Mouse (Mus musculus) kidney, postnatal 0 days (tissue): Measurements from ENCODE around the gene Galnt11. TPM values are rescaled to one million over a fixed set of nuclear protein-coding genes. Genes with fewer than 3 reads are reported as not detected.

Experiments
- ATAC-seq: fragments of 200-750 bp; cut with Nextera tagmentation; replicated peaks from 2 replicates; pipeline ENCODE4 v1.8.0; 2017; ENCODE audit warnings: low read depth, moderate number of reproducible peaks, moderate TSS enrichment, moderate library complexity; ENCODE audit not compliant: low FRiP score
- DNase-seq: peaks from one replicate; pipeline ENCODE4 v3.0.0-alpha.2; 2016; ENCODE audit warnings: low spot score
- H3K27ac ChIP-seq: fragments of 300-500 bp; sonication (generic); 2 replicates; pipeline ENCODE4 v1.5.1; 2014; ENCODE audit warnings: mild to moderate bottlenecking
- H3K27me3 ChIP-seq: fragments of 300-500 bp; sonication (generic); 2 replicates; pipeline ENCODE4 v1.6.1; 2014; ENCODE audit warnings: low read length, mixed read lengths; ENCODE audit not compliant: insufficient read depth
- H3K36me3 ChIP-seq: fragments of 300-500 bp; sonication (generic); 2 replicates; pipeline ENCODE4 v1.6.1; 2014; ENCODE audit warnings: low read length, mixed read lengths; ENCODE audit not compliant: insufficient read depth
- H3K4me1 ChIP-seq: fragments of 300-500 bp; sonication (generic); replicated peaks from 2 replicates; pipeline ENCODE4 v1.6.1; 2014; ENCODE audit warnings: antibody characterized with exemption, low read length, mixed read lengths; ENCODE audit not compliant: insufficient read depth
- H3K4me2 ChIP-seq: fragments of 300-500 bp; sonication (generic); 2 replicates; pipeline ENCODE4 v1.6.1; 2014; ENCODE audit warnings: mild to moderate bottlenecking, low read length, moderate library complexity, mixed read lengths
- H3K4me3 ChIP-seq: fragments of 300-500 bp; sonication (generic); replicated peaks from 2 replicates; pipeline ENCODE4 v1.5.1; 2014; ENCODE audit warnings: low read depth, low read length
- H3K9ac ChIP-seq: fragments of 300-500 bp; sonication (generic); 2 replicates; pipeline ENCODE4 v1.6.1; 2014; ENCODE audit warnings: low read depth, low read length
- H3K9me3 ChIP-seq: fragments of 300-500 bp; sonication (generic); replicated peaks from 2 replicates; pipeline ENCODE4 v1.6.1; 2016; ENCODE audit warnings: low read length, inconsistent platforms, mixed read lengths
- CTCF ChIP-seq: IDR thresholded peaks from 2 replicates; pipeline ENCODE4 v1.5.1; 2016; ENCODE audit warnings: antibody characterized with exemption, low read depth, mild to moderate bottlenecking, moderate library complexity
- WGBS: fragments of 180-500 bp; shearing (Covaris S2); extraction: QIAGEN DNeasy Blood & Tissue Kit; methylation state at CpG from one replicate; pipeline ENCODE4 v1.1.7; 2014; 5-methylcytosine and 5-hydroxymethylcytosine counted together
- polyA plus RNA-seq: library from polyadenylated mRNA; unstranded; fragments of >200 nt; fragmentation: Nextera tagmentation; extraction: Ambion mirVana; gene quantifications from 2 replicates; pipeline ENCODE4 v1.2.1, GENCODE M21; 2015

Gene Galnt11
- polyA plus RNA-seq, 1 experiment from 2014 or later, result 212 TPM

- H3K9ac ChIP-seq, result no peak overlapping the region
- DNase-seq, result no peak
- H3K27me3 ChIP-seq, result no peaks in the 10 kb centered on the region
- WGBS, result 70% methylated on average over 7 of the region's 7 CpGs
- H3K9me3 ChIP-seq, result no peaks in the 10 kb centered on the region
- no peak overlapping the region for H3K4me3 ChIP-seq
- peaks cover 47% of the 10 kb centered on the region for H3K36me3 ChIP-seq
- no peak for ATAC-seq
- no peak overlapping the region for H3K4me2 ChIP-seq
- TF ChIP-seq CTCF, result no peak
- H3K27ac ChIP-seq, result peak overlapping the region; percentile 64; the same call in 1 of the 2 replicates
- H3K4me1 ChIP-seq, result no peaks in the 10 kb centered on the region
Observed at GRCm38 (mm10) chr5:25262266-25262665, 40.6 kb downstream of the Galnt11 start.

DNA sequence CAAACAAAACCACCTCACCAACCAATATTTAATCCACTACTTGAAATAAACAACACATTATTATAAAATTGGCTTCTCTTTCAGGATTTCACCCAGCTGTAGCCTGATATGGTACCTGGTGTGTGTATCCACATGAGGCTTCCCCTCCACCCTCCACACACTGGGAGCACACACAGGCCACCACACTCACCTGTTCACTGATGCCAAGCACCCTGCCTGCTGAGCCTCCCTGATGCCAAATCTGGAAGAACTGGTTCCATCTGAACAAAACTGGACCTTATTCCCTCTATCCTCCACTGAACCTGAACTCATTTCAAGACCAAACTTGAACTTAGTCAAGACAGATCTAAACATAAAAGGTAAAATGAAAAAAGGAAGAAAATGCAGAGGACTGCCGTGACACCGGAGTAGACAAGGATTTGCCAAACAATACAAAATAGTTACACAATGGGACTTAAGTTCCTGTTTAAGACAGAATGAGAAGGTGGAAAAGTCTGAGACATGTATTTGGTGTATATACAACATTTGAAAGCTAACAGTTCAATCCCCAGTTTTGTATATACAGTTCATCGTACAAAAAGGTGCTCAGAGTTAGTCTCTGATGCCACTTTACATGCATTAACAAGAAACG is 46.7 kb downstream of the Galnt11 start:
- no peak overlapping the region for H3K4me2 ChIP-seq
- WGBS, result 89% methylated on average over 4 of the region's 4 CpGs
- H3K36me3 ChIP-seq, result peaks cover 49% of the 10 kb centered on the region
- H3K9ac ChIP-seq, result no peak overlapping the region
- H3K27me3 ChIP-seq, result no peaks in the 10 kb centered on the region
- no peak for DNase-seq
- no peaks in the 10 kb centered on the region for H3K4me1 ChIP-seq
- no peaks in the 10 kb centered on the region for H3K9me3 ChIP-seq
- H3K4me3 ChIP-seq, result no peak overlapping the region
- 0 out of 2 replicates have a peak, but pooled peaks have one; percentile 73 for ATAC-seq
- TF ChIP-seq CTCF, result no peak
- no peak overlapping the region for H3K27ac ChIP-seq

DNA sequence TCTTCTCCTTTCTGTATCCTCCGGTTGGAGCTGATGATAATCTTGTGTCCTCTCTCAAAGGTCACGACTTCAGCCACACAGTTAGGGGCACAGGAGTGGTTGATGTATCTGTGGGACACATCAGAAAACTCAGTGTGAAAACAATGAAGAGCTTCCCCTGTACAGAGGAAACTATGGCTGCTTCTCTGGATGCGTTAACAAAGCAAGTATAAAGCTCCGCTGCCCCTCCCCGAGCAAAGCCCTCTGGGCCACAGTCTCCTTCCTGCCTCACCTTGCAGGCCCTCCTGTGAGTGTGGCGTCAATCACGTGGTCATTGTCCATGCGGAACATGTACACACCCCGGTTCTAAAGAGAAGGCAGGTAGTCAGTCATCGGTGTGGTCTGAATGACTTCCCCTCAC is 53.9 kb downstream of the Galnt11 start:
- Histone ChIP-seq H3K4me1 (no peaks in the 10 kb centered on the region), H3K4me3 (no peak overlapping the region), H3K27me3 (no peaks in the 10 kb centered on the region), H3K36me3 (peaks cover 51% of the 10 kb centered on the region), H3K9ac (no peak overlapping the region), H3K4me2 (no peak overlapping the region), H3K9me3 (no peaks in the 10 kb centered on the region), H3K27ac (no peak overlapping the region)
- WGBS, result 82% methylated on average over 10 of the region's 10 CpGs
- ATAC-seq (no peak), DNase-seq (no peak)
- no peak for TF ChIP-seq CTCF

GRCm38 (mm10) chr5:25276365-25276764 is 54.7 kb downstream of the Galnt11 start:
- 89% methylated on average over 6 of the region's 6 CpGs for WGBS

DNA sequence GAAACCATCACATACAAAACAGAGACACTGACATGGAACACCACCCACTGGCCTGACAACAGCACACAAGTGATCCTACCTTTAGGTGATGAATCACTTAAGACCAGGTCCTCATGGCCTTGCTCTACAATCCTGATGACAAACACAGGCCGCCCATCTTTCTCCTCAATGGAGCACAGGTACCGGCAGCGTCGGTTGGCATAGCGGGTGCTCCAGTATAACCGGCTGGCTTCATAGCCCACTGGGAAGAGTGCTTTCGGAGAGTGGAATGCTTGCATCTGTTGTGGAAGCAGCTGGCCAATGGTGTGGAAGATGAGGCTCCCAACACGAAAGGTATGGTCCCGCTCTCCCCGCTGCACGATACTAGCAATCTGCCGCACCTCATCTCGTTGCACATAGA is 62.3 kb downstream of the Galnt11 start:
- H3K27ac ChIP-seq, result no peak overlapping the region
- H3K4me1 ChIP-seq, result no peaks in the 10 kb centered on the region
- H3K9ac ChIP-seq, result no peak overlapping the region
- 94% methylated on average over 13 of the region's 13 CpGs for WGBS
- no peak for TF ChIP-seq CTCF
- H3K36me3 ChIP-seq, result peaks cover 52% of the 10 kb centered on the region
- DNase-seq, result no peak
- H3K4me3 ChIP-seq, result no peak overlapping the region
- H3K9me3 ChIP-seq, result no peaks in the 10 kb centered on the region
- no peak overlapping the region for H3K4me2 ChIP-seq
- ATAC-seq, result no peak
- no peaks in the 10 kb centered on the region for H3K27me3 ChIP-seq

More at GRCm38 (mm10) chr5:25276365-25276764, 54.7 kb downstream of the Galnt11 start:
- no peak overlapping the region for H3K4me3 ChIP-seq
- no peak overlapping the region for H3K9ac ChIP-seq
- H3K9me3 ChIP-seq, result no peaks in the 10 kb centered on the region
- no peak overlapping the region for H3K27ac ChIP-seq
- DNase-seq, result no peak
- no peak overlapping the region for H3K4me2 ChIP-seq
- H3K4me1 ChIP-seq, result no peaks in the 10 kb centered on the region
- no peak for TF ChIP-seq CTCF
- ATAC-seq, result no peak
- H3K36me3 ChIP-seq, result peaks cover 58% of the 10 kb centered on the region
- H3K27me3 ChIP-seq, result no peaks in the 10 kb centered on the region

GRCm38 (mm10) chr5:25296830-25297229 is 75.1 kb downstream of the Galnt11 start:
- 72% methylated on average over 3 of the region's 3 CpGs for WGBS
- no peak for TF ChIP-seq CTCF
- Histone ChIP-seq H3K4me2 (no peak overlapping the region), H3K27ac (no peak overlapping the region), H3K27me3 (no peaks in the 10 kb centered on the region), H3K9ac (no peak overlapping the region), H3K9me3 (no peaks in the 10 kb centered on the region), H3K4me1 (no peaks in the 10 kb centered on the region), H3K4me3 (no peak overlapping the region), H3K36me3 (peaks cover 20% of the 10 kb centered on the region)
- no peak for ATAC-seq
- DNase-seq, result no peak

DNA sequence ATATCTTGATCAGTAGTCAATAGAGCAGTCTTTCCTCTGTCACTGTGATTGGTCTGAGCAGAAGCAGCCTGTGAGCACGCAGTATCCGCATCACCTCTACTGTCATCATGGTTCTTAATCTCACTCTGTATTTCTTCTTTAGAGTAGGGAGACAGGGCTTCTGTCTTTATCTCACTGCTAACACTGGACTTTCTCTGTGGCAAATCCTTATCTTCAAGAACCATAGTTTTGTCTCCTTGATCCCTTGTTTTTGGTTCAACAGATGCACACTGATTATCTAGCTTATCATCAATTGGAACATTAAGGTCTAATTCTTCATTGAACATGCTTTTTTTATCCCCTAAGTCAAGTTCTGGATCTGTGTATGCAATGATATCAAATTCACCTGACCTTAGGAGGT is 88.5 kb downstream of the Galnt11 start:
- H3K4me3 ChIP-seq, result no peak overlapping the region
- no peak for ATAC-seq
- no peaks in the 10 kb centered on the region for H3K9me3 ChIP-seq
- no peaks in the 10 kb centered on the region for H3K27me3 ChIP-seq
- H3K4me1 ChIP-seq, result no peaks in the 10 kb centered on the region
- TF ChIP-seq CTCF, result no peak
- WGBS, result 96% methylated on average over 2 of the region's 2 CpGs
- no peak overlapping the region for H3K9ac ChIP-seq
- no peak overlapping the region for H3K4me2 ChIP-seq
- no peak for DNase-seq
- H3K27ac ChIP-seq, result no peak overlapping the region
- H3K36me3 ChIP-seq, result peaks cover 38% of the 10 kb centered on the region
